Mouse (Mus musculus) G1E (cell line): ENCODE results near the gene Crbn.

Experiments
- CTCF ChIP-seq: IDR thresholded peaks from 2 replicates; pipeline ENCODE4 v1.5.1; 2012; ENCODE audit warnings: low read depth, low read length, inconsistent platforms, mixed read lengths
- GATA1 ChIP-seq: IDR thresholded peaks from 2 replicates; pipeline ENCODE4 v1.6.1; 2012; ENCODE audit warnings: borderline replicate concordance, low read length, inconsistent platforms, mixed read lengths
- POLR2AphosphoS5 ChIP-seq: IDR thresholded peaks from 2 replicates; pipeline ENCODE4 v1.6.1; 2012; ENCODE audit warnings: low read depth, low read length, inconsistent platforms; ENCODE audit not compliant: insufficient replicate concordance
- TAL1 ChIP-seq: conservative IDR thresholded peaks from 2 replicates; pipeline ENCODE4 v1.6.1; 2012; ENCODE audit warnings: low read depth, low read length, inconsistent platforms, mixed read lengths

DNA sequence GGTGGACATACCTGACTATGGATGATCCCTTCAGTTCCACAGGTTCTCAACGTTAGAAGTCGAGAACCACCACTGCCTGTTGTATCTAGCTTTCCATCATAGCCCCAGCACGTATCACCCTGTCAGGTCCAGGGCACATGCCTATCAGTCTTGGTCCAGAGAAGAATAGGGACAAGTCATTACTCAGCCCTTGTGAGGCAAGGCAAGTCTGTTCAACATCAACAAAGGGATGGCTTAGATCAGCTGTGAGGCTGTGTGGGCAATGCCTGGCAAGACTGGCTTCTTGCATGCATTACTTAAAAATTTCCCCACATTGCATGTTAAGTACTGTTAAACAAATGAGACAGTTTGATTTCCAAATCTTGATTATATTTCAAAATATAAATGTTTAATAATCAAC, 52.1 kb downstream of the Crbn start:
- TF ChIP-seq POLR2AphosphoS5, result no peak
- TF ChIP-seq CTCF, result no peak
- no peak for TF ChIP-seq TAL1
- no peak for TF ChIP-seq GATA1
